Mouse (Mus musculus): ENCODE measurements at regions not wholly inside any gene's neighbourhood (a gene's known extent, or its start where the extent isn't known, plus 50 kb on each side); places are given as distances from the start of the nearest gene placed in this dataset.

- DNase-seq (ENCODE audit: low spot score in 2 of 2): no peak
These were observed 245.7 kb downstream of the Flrt2 start for GRCm38 (mm10) chr12:95937705-95938104.

- DNase-seq (ENCODE audit: low spot score in 2 of 2): no peak
These were observed 248.5 kb downstream of the Flrt2 start for GRCm38 (mm10) chr12:95940465-95941012.

- no peak for DNase-seq (ENCODE audit: low spot score in 2 of 2)
These were observed 267.9 kb downstream of the Flrt2 start for GRCm38 (mm10) chr12:95959786-95960504.

- no peak for DNase-seq (ENCODE audit: low spot score in 2 of 2)
These were observed 268.5 kb downstream of the Flrt2 start for GRCm38 (mm10) chr12:95960505-95960871.

GRCm38 (mm10) chr12:95962817-95963216 is 270.8 kb downstream of the Flrt2 start:
- no peak for DNase-seq (ENCODE audit: low spot score in 2 of 2)

- DNase-seq (ENCODE audit: low spot score in 2 of 2): no peak
These were observed 296.8 kb downstream of the Flrt2 start for GRCm38 (mm10) chr12:95988669-95989288.

- DNase-seq (ENCODE audit: low spot score in 2 of 2): no peak
These were observed 302.9 kb downstream of the Flrt2 start for GRCm38 (mm10) chr12:95994963-95995362.

- DNase-seq (ENCODE audit: low spot score in 2 of 2): no peak
These were observed 338.2 kb downstream of the Flrt2 start for GRCm38 (mm10) chr12:96030180-96030579.

GRCm38 (mm10) chr12:96075365-96075764 is 383.3 kb downstream of the Flrt2 start:
- no peak for DNase-seq (ENCODE audit: low spot score in 2 of 2)

GRCm38 (mm10) chr12:96090995-96091394 is 399.0 kb downstream of the Flrt2 start:
- DNase-seq (ENCODE audit: low spot score in 2 of 2): no peak

GRCm38 (mm10) chr12:96106254-96106653 is 414.2 kb downstream of the Flrt2 start:
- no peak for DNase-seq (ENCODE audit: low spot score in 2 of 2)

- DNase-seq (ENCODE audit: low spot score in 2 of 2): no peak
These were observed 422.8 kb downstream of the Flrt2 start for GRCm38 (mm10) chr12:96114727-96115379.

GRCm38 (mm10) chr12:96117553-96117952 is 425.5 kb downstream of the Flrt2 start:
- no peak for DNase-seq (ENCODE audit: low spot score in 2 of 2)

GRCm38 (mm10) chr12:96124156-96124931 is 432.3 kb downstream of the Flrt2 start:
- no peak for DNase-seq (ENCODE audit: low spot score in 2 of 2)

- DNase-seq (ENCODE audit: low spot score in 2 of 2): no peak
These were observed 437.9 kb downstream of the Flrt2 start for GRCm38 (mm10) chr12:96129870-96130454.

- DNase-seq (ENCODE audit: low spot score in 2 of 2): no peak
These were observed 438.9 kb downstream of the Flrt2 start for GRCm38 (mm10) chr12:96130796-96131512.

- DNase-seq (ENCODE audit: low spot score in 2 of 2): no peak
These were observed 442.1 kb downstream of the Flrt2 start for GRCm38 (mm10) chr12:96134136-96134535.

- no peak for DNase-seq (ENCODE audit: low spot score in 2 of 2)
These were observed 449.7 kb downstream of the Flrt2 start for GRCm38 (mm10) chr12:96141748-96142147.

GRCm38 (mm10) chr12:96154095-96154494 is 462.1 kb downstream of the Flrt2 start:
- no peak for DNase-seq (ENCODE audit: low spot score in 2 of 2)

GRCm38 (mm10) chr12:96167551-96167950 is 475.5 kb downstream of the Flrt2 start:
- no peak for DNase-seq (ENCODE audit: low spot score in 2 of 2)

Data from left cerebral cortex, adult 18-20 months (tissue).